Mouse (Mus musculus) heart, postnatal 36 days (tissue): ENCODE results near the gene Fam118a. TPM values are rescaled to one million over a fixed set of nuclear protein-coding genes. Genes with fewer than 3 reads are reported as not detected.

Experiments
- DNase-seq, 2 experiments: peaks; one replicate each; pipeline ENCODE4 v3.0.0; 2021 to 2022
- intact Hi-C: fragments of 180-260 bp; cut with DNase I; formaldehyde crosslinking; loops from one replicate; pipeline ENCODE4 v1.15.1; 2025
- total RNA-seq, 2 experiments: library from RNA; stranded (reverse); gene quantifications; 2 replicates each; pipeline ENCODE4 v1.2.3; 2021

Gene Fam118a
- total RNA-seq, 2 experiments from 2014 or later, result 7.1 to 7.2 TPM

DNA sequence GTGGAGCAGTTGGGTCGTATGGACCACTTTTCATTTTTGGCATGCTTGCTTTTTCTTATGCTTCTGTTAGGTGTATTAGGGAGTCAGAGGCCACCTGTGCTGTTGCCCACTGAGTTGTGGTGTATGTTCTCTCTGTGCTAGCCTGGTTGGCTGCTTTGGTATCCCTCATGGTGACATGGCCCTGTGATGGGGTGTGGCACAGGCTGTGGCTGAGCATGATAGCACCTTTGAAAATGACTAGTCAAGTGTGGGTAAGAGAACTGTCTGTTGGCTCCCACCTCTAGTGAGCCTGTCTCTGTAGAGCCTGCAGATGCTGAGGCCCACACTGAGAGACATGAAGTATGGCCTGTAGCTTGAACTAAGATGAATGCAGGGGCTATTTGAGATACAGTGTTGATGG lies 21.0 kb downstream of the Fam118a start:
- DNase-seq, result no peak
- intact Hi-C loops, result no loop called here

DNA sequence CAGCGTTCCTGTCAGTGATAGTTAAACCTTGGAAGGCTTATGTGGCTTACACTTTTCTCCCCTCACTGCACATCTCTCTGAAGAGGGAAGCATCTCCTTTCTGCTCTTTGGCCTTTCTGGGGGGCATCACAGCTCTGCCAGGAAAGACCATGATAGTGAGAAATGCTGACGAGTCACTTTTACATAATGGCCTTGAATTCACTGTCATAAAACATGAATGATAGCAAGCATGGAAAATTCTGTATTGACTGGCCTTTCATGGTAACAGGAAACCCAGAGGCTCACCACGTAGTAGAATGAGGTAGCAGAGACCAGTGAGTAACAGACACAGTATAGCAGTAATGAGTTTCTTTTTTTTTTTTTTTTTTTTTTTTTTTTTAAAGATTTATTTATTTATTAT lies 25.4 kb downstream of the Fam118a start:
- intact Hi-C loops, result no loop called here
- DNase-seq, result no peak

DNA sequence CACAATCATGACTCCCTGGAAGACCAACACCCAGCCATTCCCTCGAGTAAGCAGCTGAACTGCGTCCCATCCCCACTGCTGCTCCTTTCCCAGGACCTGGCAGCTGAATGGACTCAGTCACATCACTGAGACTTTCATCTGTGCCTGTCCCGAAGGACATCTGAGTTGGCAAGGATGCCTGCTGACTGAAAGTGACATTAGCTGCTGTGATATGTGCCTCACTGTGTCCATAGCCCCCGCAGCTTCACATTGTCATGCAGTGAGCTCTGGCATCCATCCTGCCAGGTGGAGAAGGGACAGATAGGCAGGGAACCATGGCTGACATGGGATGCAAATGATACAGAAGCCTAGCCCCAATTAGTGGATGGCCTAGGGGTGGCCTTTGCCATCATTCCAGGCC lies 26.4 kb downstream of the Fam118a start:
- DNase-seq, result no peak
- intact Hi-C loops, result no loop called here

DNA sequence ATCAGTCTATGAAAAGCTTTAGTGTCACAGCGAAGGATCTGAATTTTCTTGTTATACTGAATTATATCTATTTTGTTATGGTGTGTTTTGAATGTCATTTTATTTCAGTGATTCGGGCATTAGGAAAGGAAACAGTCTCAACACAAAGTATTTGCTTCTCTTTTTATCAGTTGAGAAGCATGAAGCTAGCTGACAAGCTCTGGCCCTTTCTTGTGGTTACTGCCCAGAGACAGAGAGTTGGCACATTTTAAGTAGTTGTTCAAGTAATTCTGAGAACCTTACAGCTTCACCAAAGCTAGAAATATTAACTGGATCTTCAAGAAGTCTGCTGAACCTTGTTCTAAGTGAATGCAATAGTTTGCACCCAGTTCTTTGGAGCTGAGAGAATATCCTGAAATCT lies 34.7 kb downstream of the Fam118a start:
- intact Hi-C loops, result no loop called here
- DNase-seq, result no peak

DNA sequence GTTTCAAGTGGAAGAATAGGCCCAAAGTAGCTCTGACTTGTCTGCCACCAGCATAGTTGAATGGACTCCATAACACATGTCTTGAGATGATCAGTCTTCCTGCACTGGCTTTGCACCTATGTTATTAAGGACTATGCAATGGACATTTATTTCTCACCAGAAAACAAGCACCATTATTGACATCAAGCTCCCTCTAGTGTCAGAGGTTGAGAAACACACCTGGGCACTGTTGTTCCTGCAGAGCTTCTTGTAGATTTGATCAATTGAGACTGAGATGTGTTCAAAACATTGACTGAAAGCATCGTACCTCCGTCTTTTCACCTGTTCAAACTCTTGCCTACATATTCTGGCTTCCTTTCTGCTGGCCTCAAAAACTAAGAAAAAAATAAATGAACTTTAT lies 41.8 kb downstream of the Fam118a start:
- intact Hi-C loops, result loop anchor here (1.0 to 10.0 kb wide), 3 partner anchors 69 to 316 kb away; no protein-coding TSS in a partner anchor
- DNase-seq, result peak; percentile 34 to 39

DNA sequence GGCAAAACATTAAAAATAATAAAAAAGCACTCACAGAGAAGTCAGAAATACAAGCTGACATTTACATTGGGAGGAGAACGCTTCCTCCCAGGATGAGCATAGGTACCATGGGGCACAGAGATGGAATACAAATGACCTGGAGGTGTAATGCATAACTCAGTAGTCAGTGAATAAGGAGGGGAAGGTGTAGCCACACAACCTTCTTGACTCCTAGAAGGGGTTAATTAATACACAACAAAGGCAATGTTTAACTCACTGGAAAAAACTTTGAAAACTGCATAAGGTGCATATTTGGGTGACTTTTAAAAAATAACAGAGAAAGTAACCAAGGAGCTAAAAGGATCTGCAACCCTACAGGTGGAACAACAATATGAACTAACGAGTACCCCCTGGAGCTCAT lies 43.9 kb downstream of the Fam118a start:
- DNase-seq, result no peak
- intact Hi-C loops, result loop anchor here (5.0 to 10.0 kb wide), 2 partner anchors 145 to 318 kb away; no protein-coding TSS in a partner anchor

DNA sequence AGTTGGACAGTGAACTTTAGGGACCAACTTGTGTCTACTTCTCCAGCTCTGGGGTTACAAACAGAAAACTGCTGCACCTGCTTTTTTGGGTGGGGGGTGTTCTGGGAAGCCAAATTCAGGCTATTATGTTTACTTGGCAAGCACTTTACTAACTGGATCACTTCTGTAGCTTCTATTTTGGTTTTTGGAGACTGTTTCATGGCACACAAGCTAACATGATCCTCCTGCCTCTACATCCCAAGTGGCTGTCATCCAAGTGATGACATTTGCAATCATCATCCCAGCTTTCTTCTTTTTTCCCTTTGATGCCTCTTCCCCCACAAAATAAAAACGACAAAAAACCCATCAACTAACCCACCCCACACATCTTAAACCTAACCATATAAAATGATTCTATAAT lies 56.9 kb downstream of the Fam118a start:
- intact Hi-C loops, result no loop called here
- no peak for DNase-seq

Other genes with a start within 250 kb of the Fam118a start
- 1 to 10 TPM; 1.0 to 1.3 TPM for gene Phf21b, start 172.9 kb upstream of the Fam118a start, total RNA-seq
- under 1 TPM; 0.11 to 0.17 TPM for gene Gm29666, start 108.9 kb upstream of the Fam118a start, total RNA-seq
- 10 to 100 TPM; 14.9 to 17.2 TPM for gene Nup50, start 105.5 kb upstream of the Fam118a start, total RNA-seq
- 10 to 100 TPM; 25.7 to 29.2 TPM for gene 5031439G07Rik, start 40.4 kb upstream of the Fam118a start, total RNA-seq
- gene Upk3a, start 11.8 kb upstream of the Fam118a start, total RNA-seq, result not detected
- not detected for gene Smc1b, start 103.0 kb downstream of the Fam118a start, total RNA-seq
- gene Ribc2, start 103.1 kb downstream of the Fam118a start, total RNA-seq, result not detected
- gene Fbln1, start 177.0 kb downstream of the Fam118a start, total RNA-seq, result 10 to 100 TPM; 88.9 to 98.0 TPM